ENCODE assay signal across 9 mouse cellular contexts in genomic region chr11:101330371-101330924, GRCm38 (mm10). TPM values are rescaled to one million over a fixed set of nuclear protein-coding genes. Genes with fewer than 3 reads are reported as not detected.
DNase-seq lines count a peak whose midpoint lies in the region; TF ChIP-seq lines count a peak whose summit lies in the region.
"Had no signal": no experiment of that assay in that cellular context is flagged by ENCODE, and none has a peak within 500 bp of the region (broad histone marks: within the 10 kb centered on the region; RNA-seq: fewer than 3 reads in every experiment).

Aoc3 (plus strand) TSS chr11:101330605.

- no peaks in the 10 kb centered on the region for H3K27me3 ChIP-seq in thymus, adult 2 months (ENCODE audit: control insufficient read depth, insufficient read depth, low read length)
- H3K27me3 ChIP-seq: limb, embryonic 12.5 days had no signal

- H3K27ac ChIP-seq in thymus, adult 2 months (ENCODE audit: control insufficient read depth, insufficient read depth, low read length): no peak within 1 kb of the TSS
- H3K27ac ChIP-seq: limb, embryonic 12.5 days had no signal

- no peak for TF ChIP-seq POLR2A in thymus, adult 2 months (IDR thresholded peaks at IDR 0.05; ENCODE audit: control insufficient read depth, extremely low read depth, insufficient read depth, low read length, poor library complexity)

- intact Hi-C loops in heart, postnatal 14 days (cut with DNase I): no loop called here

- DNase-seq in thymus, adult 2 months: no peak
- no peak for DNase-seq in thymus, postnatal 0 days (ENCODE audit: low spot score)
- DNase-seq in gastrocnemius, adult 18-20 months (ENCODE audit: low spot score): peak; percentile 48
- peak; percentile 48 to 57 for DNase-seq in heart, postnatal 14 days
- peak; percentile 50 for DNase-seq in testis, postnatal 14 days (ENCODE audit: low spot score)
- no peak for DNase-seq in cerebellum, adult 8-10 months
- no peak for DNase-seq in retina, postnatal 1 day
- DNase-seq: cerebellum, postnatal 25 days had no signal

- H3K36me3 ChIP-seq in thymus, adult 2 months (ENCODE audit: control insufficient read depth, insufficient read depth, low read length): peaks cover 7% of the 10 kb centered on the region; the same call in 1 of the 2 replicates

- WGBS in thymus, adult 2 months: 85% methylated on average over 7 of the region's 7 CpGs

- H3K4me3 ChIP-seq in thymus, adult 2 months (ENCODE audit: control insufficient read depth, insufficient read depth, low read length): no peak within 1 kb of the TSS
- H3K4me3 ChIP-seq: limb, embryonic 12.5 days had no signal

- no peak for TF ChIP-seq CTCF in thymus, adult 2 months (IDR thresholded peaks at IDR 0.05; ENCODE audit: borderline replicate concordance, control insufficient read depth, extremely low read depth, insufficient read depth, low read length, poor library complexity)

- no peaks in the 10 kb centered on the region for H3K4me1 ChIP-seq in thymus, adult 2 months (replicated peaks; ENCODE audit: control insufficient read depth, insufficient read depth, low read length)

RNA-seq across cellular contexts. Expression of gene Aoc3, which starts in this region (rescaled TPM):
- polyA plus RNA-seq in thymus, adult 2 months (2012; rRNA removed): 11.8 and 12.1 TPM in 2 replicates
- 0.69 and 0.78 TPM in 2 replicates for polyA plus RNA-seq in thymus, postnatal 0 days (2015; fragmentation: Nextera tagmentation; extraction: Ambion mirVana)
- 1 to 10 TPM; 5.3 to 9.6 TPM for total RNA-seq in gastrocnemius, adult 18-20 months (2021)
- total RNA-seq in heart, postnatal 14 days (2021): 10 to 100 TPM; 36.9 to 42.0 TPM

Comparison
In these comparisons a context has a peak if more than half of its experiments do, and no peak if none do; other contexts are left out.
1. DNase-seq: peak in gastrocnemius, adult 18-20 months (single experiment), heart, postnatal 14 days (2 of 2) and testis, postnatal 14 days (single experiment); none in thymus, adult 2 months (single experiment), thymus, postnatal 0 days (single experiment), cerebellum, adult 8-10 months (single experiment) and retina, postnatal 1 day (single experiment).